Mouse (Mus musculus) adrenal gland, postnatal 14 days (tissue): Measurements from ENCODE around the gene Imp3. TPM values are rescaled to one million over a fixed set of nuclear protein-coding genes. Genes with fewer than 3 reads are reported as not detected.
"Not testable (repeated sequence)": the region's sequence is repeated elsewhere in the genome, so short reads cannot be mapped to it uniquely, and the experiment has no call there.

Experiments used
- DNase-seq: peaks from one replicate; pipeline ENCODE4 v3.0.0; 2021; ENCODE audit warnings: mixed read lengths
- total RNA-seq: library from RNA; stranded (reverse); gene quantifications from 2 replicates; pipeline ENCODE4 v1.2.3, GENCODE M21; 2021

Imp3 gene
- total RNA-seq, 1 experiment from 2014 or later, result 76.4 TPM

GRCm38 (mm10) chr9:56922746-56923145 lies 14.5 kb upstream of the Imp3 start:
- no peak for DNase-seq

- peak; percentile 10 for DNase-seq
Observed at GRCm38 (mm10) chr9:56923841-56924650, 13.2 kb upstream of the Imp3 start.

- DNase-seq, result peak; percentile 96
Observed at GRCm38 (mm10) chr9:56924651-56925027, 12.6 kb upstream of the Imp3 start.

GRCm38 (mm10) chr9:56925291-56926024 lies 11.8 kb upstream of the Imp3 start:
- peak; percentile 11 for DNase-seq

- no peak for DNase-seq
Observed at GRCm38 (mm10) chr9:56926025-56926360, 11.3 kb upstream of the Imp3 start.

- peak; percentile 6 for DNase-seq
Observed at GRCm38 (mm10) chr9:56926387-56926786, 10.9 kb upstream of the Imp3 start.

- peak; percentile 65 for DNase-seq
Observed at GRCm38 (mm10) chr9:56927191-56928012, 9.9 kb upstream of the Imp3 start.

GRCm38 (mm10) chr9:56928041-56928811 lies 9.0 kb upstream of the Imp3 start, which contains the start of gene Snx33:
Snx33 (minus strand) TSS chr9:56928371.
- peak; percentile 97 for DNase-seq

GRCm38 (mm10) chr9:56929496-56929895 lies 7.8 kb upstream of the Imp3 start:
- no peak for DNase-seq

- DNase-seq, result no peak
Observed at GRCm38 (mm10) chr9:56930556-56930955, 6.7 kb upstream of the Imp3 start.

GRCm38 (mm10) chr9:56936861-56937222 lies 433 bp upstream of the Imp3 start:
- DNase-seq, result no peak

- peak; percentile 41 for DNase-seq
Observed at GRCm38 (mm10) chr9:56938374-56938773, 1.1 kb downstream of the Imp3 start.

GRCm38 (mm10) chr9:56947481-56947880 lies 10.2 kb downstream of the Imp3 start:
- DNase-seq, result peak; percentile 75

GRCm38 (mm10) chr9:56948699-56949098 lies 11.4 kb downstream of the Imp3 start:
- not testable (repeated sequence) for DNase-seq

- peak; percentile 13 for DNase-seq
Observed at GRCm38 (mm10) chr9:56949767-56950166, 12.5 kb downstream of the Imp3 start.

- DNase-seq, result peak; percentile 99
Observed at GRCm38 (mm10) chr9:56950414-56951400, 13.4 kb downstream of the Imp3 start, which contains the start of gene Snupn. Snupn (plus strand) TSS chr9:56950878.

GRCm38 (mm10) chr9:56953562-56953961 lies 16.3 kb downstream of the Imp3 start:
- DNase-seq, result no peak

GRCm38 (mm10) chr9:56956966-56957675 lies 19.8 kb downstream of the Imp3 start:
- DNase-seq, result peak; percentile 58

- DNase-seq, result no peak
Observed at GRCm38 (mm10) chr9:56958689-56959088, 21.4 kb downstream of the Imp3 start.

- DNase-seq, result no peak
Observed at GRCm38 (mm10) chr9:56961591-56961990, 24.3 kb downstream of the Imp3 start.
